Mouse (Mus musculus): ENCODE results near the gene Ift27. TPM values are rescaled to one million over a fixed set of nuclear protein-coding genes. Genes with fewer than 3 reads are reported as not detected.

Ift27 gene
- polyA plus RNA-seq, 1 experiment from 2014 or later = 119 TPM

DNA sequence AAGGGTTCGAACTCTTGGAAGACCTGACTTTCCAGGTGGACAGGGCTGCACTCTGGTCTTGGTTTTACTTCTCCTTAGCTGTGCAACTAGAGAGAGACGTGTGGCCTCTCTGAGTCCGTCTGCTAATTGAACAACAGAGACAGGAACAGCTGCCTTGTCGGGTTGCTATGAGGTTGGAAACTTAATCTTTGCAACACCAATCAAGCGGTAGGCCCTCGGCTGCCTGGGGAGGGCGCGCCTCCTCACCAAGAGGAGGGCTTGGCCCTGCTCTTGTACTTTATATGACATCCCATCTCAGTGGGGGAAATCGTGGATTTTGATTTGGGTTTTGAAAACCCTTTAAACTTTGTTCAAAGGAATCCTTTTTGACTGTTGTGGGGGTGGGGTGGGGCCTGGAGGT lies 12.0 kb downstream of the Ift27 start:
- no peak overlapping the region for H3K4me2 ChIP-seq (ENCODE audit: low read depth)
- H3K9ac ChIP-seq (ENCODE audit: low read length) = no peak overlapping the region
- H3K9me3 ChIP-seq (ENCODE audit: control insufficient read depth, low read length) = no peaks in the 10 kb centered on the region
- H3K27me3 ChIP-seq (ENCODE audit: control insufficient read depth, insufficient read depth, low read length) = no peaks in the 10 kb centered on the region
- WGBS = 73% methylated on average over 9 of the region's 9 CpGs
- DNase-seq (ENCODE audit: low spot score) = no peak
- no peaks in the 10 kb centered on the region for H3K36me3 ChIP-seq (ENCODE audit: control insufficient read depth, insufficient read depth, low read length)
- H3K27ac ChIP-seq (ENCODE audit: low read depth, low read length) = no peak overlapping the region
- ATAC-seq (ENCODE audit: insufficient read depth, low FRiP score, low TSS enrichment) = no peak
- H3K4me3 ChIP-seq (ENCODE audit: low read depth, low read length) = no peak overlapping the region
- H3K4me1 ChIP-seq (ENCODE audit: control insufficient read depth, insufficient read depth, low read length) = no peaks in the 10 kb centered on the region

DNA sequence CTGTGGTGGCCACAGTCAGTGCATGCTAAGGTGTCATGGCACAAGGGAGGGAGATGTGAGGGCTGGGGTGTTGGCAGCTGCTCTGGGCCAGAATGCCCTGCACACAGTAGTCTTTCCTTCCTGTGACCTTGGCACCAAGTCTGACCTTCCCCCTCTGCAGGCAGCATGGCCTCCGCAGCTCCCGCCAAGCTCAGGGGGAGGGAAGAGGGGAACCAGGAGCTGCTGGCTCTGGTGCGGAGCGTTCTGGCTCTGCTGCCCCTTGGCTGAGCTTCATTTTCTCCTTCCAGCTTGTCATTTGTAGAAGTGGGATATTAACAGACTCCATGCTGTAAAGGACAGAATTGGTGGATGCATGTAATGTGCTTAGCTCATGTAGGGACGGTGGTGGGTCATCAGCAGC lies 15.6 kb downstream of the Ift27 start:
- H3K36me3 ChIP-seq (ENCODE audit: control insufficient read depth, insufficient read depth, low read length) = no peaks in the 10 kb centered on the region
- H3K4me1 ChIP-seq (ENCODE audit: control insufficient read depth, insufficient read depth, low read length) = 0 out of 2 replicates have a peak, but pooled peaks cover 3% of the 10 kb centered on the region
- no peaks in the 10 kb centered on the region for H3K27me3 ChIP-seq (ENCODE audit: control insufficient read depth, insufficient read depth, low read length)
- no peak overlapping the region for H3K4me2 ChIP-seq (ENCODE audit: low read depth)
- no peak overlapping the region for H3K9ac ChIP-seq (ENCODE audit: low read length)
- H3K9me3 ChIP-seq (ENCODE audit: control insufficient read depth, low read length) = no peaks in the 10 kb centered on the region
- no peak overlapping the region for H3K27ac ChIP-seq (ENCODE audit: low read depth, low read length)
- no peak for DNase-seq (ENCODE audit: low spot score)
- ATAC-seq (ENCODE audit: insufficient read depth, low FRiP score, low TSS enrichment) = no peak
- 88% methylated on average over 5 of the region's 5 CpGs for WGBS
- H3K4me3 ChIP-seq (ENCODE audit: low read depth, low read length) = no peak overlapping the region

DNA sequence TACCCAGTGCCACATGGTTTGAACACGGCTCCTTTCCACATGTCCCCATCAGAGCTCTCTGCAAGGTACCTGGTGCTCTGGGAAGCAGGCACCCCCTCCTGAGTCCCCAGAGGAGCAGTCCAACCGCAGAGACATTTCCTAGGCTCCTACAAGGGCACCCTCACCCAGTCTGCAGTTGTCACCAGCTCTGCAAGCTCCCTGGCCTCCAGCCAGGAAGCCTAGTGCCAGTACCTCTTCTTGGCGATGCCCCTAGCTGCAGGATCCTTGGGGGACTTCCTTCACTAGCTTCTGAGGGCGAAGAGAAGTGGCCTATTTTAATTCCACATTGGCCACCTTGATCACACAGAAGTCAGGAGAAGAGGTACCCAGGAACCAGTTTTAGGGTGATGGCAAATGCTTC lies 16.1 kb downstream of the Ift27 start:
- ATAC-seq (ENCODE audit: insufficient read depth, low FRiP score, low TSS enrichment) (no peak), DNase-seq (ENCODE audit: low spot score) (no peak)
- Histone ChIP-seq H3K27me3 (ENCODE audit: control insufficient read depth, insufficient read depth, low read length) (no peaks in the 10 kb centered on the region), H3K4me3 (ENCODE audit: low read depth, low read length) (no peak overlapping the region), H3K4me1 (ENCODE audit: control insufficient read depth, insufficient read depth, low read length) (0 out of 2 replicates have a peak, but pooled peaks cover 3% of the 10 kb centered on the region), H3K36me3 (ENCODE audit: control insufficient read depth, insufficient read depth, low read length) (no peaks in the 10 kb centered on the region), H3K9me3 (ENCODE audit: control insufficient read depth, low read length) (no peaks in the 10 kb centered on the region), H3K9ac (ENCODE audit: low read length) (no peak overlapping the region), H3K4me2 (ENCODE audit: low read depth) (no peak overlapping the region), H3K27ac (ENCODE audit: low read depth, low read length) (no peak overlapping the region)
- WGBS = 72% methylated on average over 4 of the region's 4 CpGs

DNA sequence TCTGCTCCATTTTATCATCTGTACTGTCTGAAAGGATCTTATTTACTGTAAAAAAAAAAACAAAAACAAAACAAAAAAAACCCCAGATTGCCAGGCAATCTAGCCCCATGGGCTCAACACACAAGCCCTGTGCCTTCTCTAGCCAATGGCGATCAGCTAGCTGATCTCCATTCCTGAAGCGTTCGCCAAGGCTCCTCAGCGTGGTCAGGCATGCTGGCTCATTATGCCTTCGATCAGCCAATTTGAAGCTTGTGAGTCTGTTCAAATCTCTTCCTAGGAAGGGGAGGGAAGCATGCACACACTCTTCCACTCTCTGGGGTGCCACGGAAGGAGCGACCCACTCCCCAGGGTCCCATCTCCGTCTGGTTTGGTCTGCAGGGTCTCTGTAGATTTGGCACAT lies 16.6 kb downstream of the Ift27 start:
- Histone ChIP-seq H3K9me3 (ENCODE audit: control insufficient read depth, low read length) (no peaks in the 10 kb centered on the region), H3K27ac (ENCODE audit: low read depth, low read length) (no peak overlapping the region), H3K27me3 (ENCODE audit: control insufficient read depth, insufficient read depth, low read length) (no peaks in the 10 kb centered on the region), H3K36me3 (ENCODE audit: control insufficient read depth, insufficient read depth, low read length) (no peaks in the 10 kb centered on the region), H3K4me2 (ENCODE audit: low read depth) (no peak overlapping the region), H3K9ac (ENCODE audit: low read length) (no peak overlapping the region), H3K4me1 (ENCODE audit: control insufficient read depth, insufficient read depth, low read length) (0 out of 2 replicates have a peak, but pooled peaks cover 3% of the 10 kb centered on the region), H3K4me3 (ENCODE audit: low read depth, low read length) (no peak overlapping the region)
- DNase-seq (ENCODE audit: low spot score) (no peak), ATAC-seq (ENCODE audit: insufficient read depth, low FRiP score, low TSS enrichment) (no peak)
- 83% methylated on average over 8 of the region's 8 CpGs for WGBS

DNA sequence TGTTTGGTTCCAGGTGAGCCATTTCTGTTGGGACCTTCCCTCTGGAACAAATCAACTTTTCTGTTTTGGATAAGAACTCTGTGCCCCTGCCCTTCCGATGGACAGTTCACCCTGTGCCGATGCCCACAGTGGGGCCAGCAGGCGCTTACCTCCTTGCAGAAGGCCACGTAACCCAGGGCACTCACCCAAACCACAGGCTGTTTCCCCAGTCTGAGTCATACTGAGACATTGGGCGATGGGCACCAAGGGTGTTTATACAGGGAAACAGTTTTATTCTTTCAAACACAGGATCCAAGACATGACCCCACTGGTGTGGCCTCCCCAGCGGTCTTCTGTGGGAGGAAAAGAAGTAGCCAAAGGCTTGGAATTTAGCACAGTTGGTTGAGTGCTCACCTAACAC lies 18.5 kb downstream of the Ift27 start:
- Histone ChIP-seq H3K4me1 (ENCODE audit: control insufficient read depth, insufficient read depth, low read length) (0 out of 2 replicates have a peak, but pooled peaks cover 3% of the 10 kb centered on the region), H3K36me3 (ENCODE audit: control insufficient read depth, insufficient read depth, low read length) (no peaks in the 10 kb centered on the region), H3K4me3 (ENCODE audit: low read depth, low read length) (no peak overlapping the region), H3K4me2 (ENCODE audit: low read depth) (no peak overlapping the region), H3K27me3 (ENCODE audit: control insufficient read depth, insufficient read depth, low read length) (no peaks in the 10 kb centered on the region), H3K9ac (ENCODE audit: low read length) (no peak overlapping the region), H3K27ac (ENCODE audit: low read depth, low read length) (no peak overlapping the region), H3K9me3 (ENCODE audit: control insufficient read depth, low read length) (no peaks in the 10 kb centered on the region)
- DNase-seq (ENCODE audit: low spot score) (no peak), ATAC-seq (ENCODE audit: insufficient read depth, low FRiP score, low TSS enrichment) (no peak)
- 88% methylated on average over 6 of the region's 6 CpGs for WGBS

DNA sequence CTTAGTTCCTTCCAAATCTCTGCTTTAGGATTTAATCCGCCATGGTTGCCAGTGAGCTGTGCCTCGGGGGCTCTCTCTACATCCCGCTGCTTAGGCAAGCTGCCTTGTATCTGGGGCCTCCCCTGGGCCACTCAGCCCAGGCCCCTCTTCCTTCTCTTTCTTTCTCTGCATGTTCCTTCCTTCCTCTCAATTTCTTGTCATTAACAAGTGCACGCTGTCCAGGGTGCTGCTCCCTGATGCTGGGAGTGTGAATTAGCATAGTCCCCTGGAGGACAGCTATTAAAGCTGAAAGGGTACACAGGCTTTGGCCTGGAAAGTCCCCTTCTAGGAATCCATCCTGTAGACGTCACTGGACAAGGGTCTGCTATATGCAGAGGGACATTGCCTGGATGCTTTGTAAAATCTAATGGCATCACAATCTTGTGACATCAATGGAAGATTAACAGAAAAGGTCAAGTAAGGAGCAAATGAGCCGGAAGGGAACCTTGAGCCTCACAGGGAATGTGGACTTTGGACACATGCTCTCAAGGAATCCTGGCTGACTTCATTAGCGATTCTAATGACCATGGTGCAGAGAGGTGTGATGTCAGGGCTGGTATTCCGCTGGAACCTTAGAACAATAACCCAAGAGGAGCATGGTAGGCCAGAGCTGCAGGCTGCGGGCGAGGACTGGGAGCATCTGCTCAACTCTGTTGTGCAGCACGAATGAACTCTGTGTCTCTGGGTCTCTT lies 20.7 kb downstream of the Ift27 start:
- no peak for DNase-seq (ENCODE audit: low spot score)
- no peak overlapping the region for H3K9ac ChIP-seq (ENCODE audit: low read length)

DNA sequence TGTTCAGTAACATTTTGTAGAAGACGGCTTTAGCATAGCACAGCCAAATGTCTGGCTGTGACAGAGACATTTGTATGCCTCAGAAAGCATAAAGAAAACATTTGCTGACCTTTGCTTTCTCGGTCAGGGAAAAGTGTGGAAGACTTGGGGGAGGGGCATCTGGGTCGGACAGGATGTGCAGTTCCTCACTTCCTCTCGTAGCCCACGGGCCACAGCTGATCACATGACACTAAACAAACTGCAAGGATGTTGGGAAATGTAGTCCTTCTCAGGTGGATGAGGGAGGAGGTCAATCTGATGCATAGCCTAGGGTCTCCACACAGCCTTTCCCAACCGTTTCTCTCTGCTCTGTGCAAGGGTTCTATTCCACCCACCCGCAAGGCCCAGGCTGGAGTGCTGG lies 25.3 kb downstream of the Ift27 start:
- no peak overlapping the region for H3K9ac ChIP-seq (ENCODE audit: low read length)
- DNase-seq (ENCODE audit: low spot score) (no peak), ATAC-seq (ENCODE audit: insufficient read depth, low FRiP score, low TSS enrichment) (no peak)
- no peaks in the 10 kb centered on the region for H3K27me3 ChIP-seq (ENCODE audit: control insufficient read depth, insufficient read depth, low read length)
- H3K36me3 ChIP-seq (ENCODE audit: control insufficient read depth, insufficient read depth, low read length) = no peaks in the 10 kb centered on the region
- no peak overlapping the region for H3K27ac ChIP-seq (ENCODE audit: low read depth, low read length)
- 73% methylated on average over 7 of the region's 7 CpGs for WGBS
- no peaks in the 10 kb centered on the region for H3K9me3 ChIP-seq (ENCODE audit: control insufficient read depth, low read length)
- H3K4me2 ChIP-seq (ENCODE audit: low read depth) = no peak overlapping the region
- 0 out of 2 replicates have a peak, but pooled peaks cover 1% of the 10 kb centered on the region for H3K4me1 ChIP-seq (ENCODE audit: control insufficient read depth, insufficient read depth, low read length)
- H3K4me3 ChIP-seq (ENCODE audit: low read depth, low read length) = no peak overlapping the region

More for the DNA sequence above, 20.7 kb downstream of the Ift27 start:
- H3K4me2 ChIP-seq (ENCODE audit: low read depth) = no peak overlapping the region
- no peak overlapping the region for H3K27ac ChIP-seq (ENCODE audit: low read depth, low read length)
- H3K4me3 ChIP-seq (ENCODE audit: low read depth, low read length) = no peak overlapping the region
- H3K9me3 ChIP-seq (ENCODE audit: control insufficient read depth, low read length) = no peaks in the 10 kb centered on the region
- H3K27me3 ChIP-seq (ENCODE audit: control insufficient read depth, insufficient read depth, low read length) = no peaks in the 10 kb centered on the region
- 45% methylated on average over 11 of the region's 11 CpGs for WGBS
- no peak for ATAC-seq (ENCODE audit: insufficient read depth, low FRiP score, low TSS enrichment)
- H3K36me3 ChIP-seq (ENCODE audit: control insufficient read depth, insufficient read depth, low read length) = no peaks in the 10 kb centered on the region
- H3K4me1 ChIP-seq (ENCODE audit: control insufficient read depth, insufficient read depth, low read length) = 0 out of 2 replicates have a peak, but pooled peaks cover 3% of the 10 kb centered on the region

DNA sequence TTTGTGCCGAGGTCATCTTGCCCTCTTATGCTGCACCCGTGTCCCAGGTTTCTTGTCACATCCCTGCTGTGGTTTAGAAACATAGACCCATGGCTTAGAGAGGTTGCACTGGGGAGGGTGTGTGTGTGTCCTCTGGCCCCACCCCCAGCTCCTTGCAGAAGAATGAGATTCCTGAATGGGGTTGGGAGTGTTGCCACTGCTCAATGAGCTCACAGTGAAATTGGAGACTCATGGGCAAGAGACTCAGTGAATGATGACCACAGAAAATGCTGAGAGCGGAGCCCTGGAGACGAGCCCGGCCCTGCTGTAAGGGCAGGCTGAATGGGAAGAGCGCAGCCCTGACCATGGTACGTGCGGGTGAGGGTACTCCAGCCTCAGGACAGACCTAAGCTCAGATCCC lies 33.7 kb downstream of the Ift27 start:
- no peak overlapping the region for H3K4me2 ChIP-seq (ENCODE audit: low read depth)

DNA sequence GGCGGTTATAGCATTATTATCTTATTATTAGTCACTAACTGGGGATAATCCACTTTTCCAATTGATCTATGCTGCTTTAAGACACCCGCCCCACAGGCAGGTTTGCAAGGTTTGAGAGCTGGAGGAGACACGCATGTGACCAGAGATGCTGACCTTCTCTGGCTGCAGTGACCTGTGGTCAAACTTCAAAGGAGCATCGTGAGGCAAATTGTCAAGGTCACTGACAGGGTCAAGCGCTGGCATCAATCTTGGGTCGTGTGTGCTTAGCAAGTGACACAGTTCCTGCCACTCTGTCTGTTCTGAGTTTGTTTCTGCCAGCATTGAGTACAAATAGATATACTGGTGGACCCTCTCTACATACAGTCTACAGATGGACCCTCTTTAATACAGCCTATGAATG lies 39.3 kb downstream of the Ift27 start:
- Histone ChIP-seq H3K27me3 (ENCODE audit: control insufficient read depth, insufficient read depth, low read length) (no peaks in the 10 kb centered on the region), H3K4me1 (ENCODE audit: control insufficient read depth, insufficient read depth, low read length) (peaks cover 6% of the 10 kb centered on the region), H3K27ac (ENCODE audit: low read depth, low read length) (no peak overlapping the region), H3K36me3 (ENCODE audit: control insufficient read depth, insufficient read depth, low read length) (no peaks in the 10 kb centered on the region), H3K9ac (ENCODE audit: low read length) (no peak overlapping the region), H3K4me3 (ENCODE audit: low read depth, low read length) (no peak overlapping the region), H3K9me3 (ENCODE audit: control insufficient read depth, low read length) (no peaks in the 10 kb centered on the region), H3K4me2 (ENCODE audit: low read depth) (no peak overlapping the region)
- no peak for ATAC-seq (ENCODE audit: insufficient read depth, low FRiP score, low TSS enrichment)
- DNase-seq (ENCODE audit: low spot score) = no peak
- WGBS = 25% methylated on average over 6 of the region's 6 CpGs

More for the DNA sequence above, 33.7 kb downstream of the Ift27 start:
- ATAC-seq (ENCODE audit: insufficient read depth, low FRiP score, low TSS enrichment) = no peak
- WGBS = 55% methylated on average over 8 of the region's 8 CpGs
- Histone ChIP-seq H3K27me3 (ENCODE audit: control insufficient read depth, insufficient read depth, low read length) (no peaks in the 10 kb centered on the region), H3K27ac (ENCODE audit: low read depth, low read length) (no peak overlapping the region), H3K4me3 (ENCODE audit: low read depth, low read length) (no peak overlapping the region), H3K36me3 (ENCODE audit: control insufficient read depth, insufficient read depth, low read length) (no peaks in the 10 kb centered on the region), H3K9ac (ENCODE audit: low read length) (no peak overlapping the region), H3K4me1 (ENCODE audit: control insufficient read depth, insufficient read depth, low read length) (no peaks in the 10 kb centered on the region), H3K9me3 (ENCODE audit: control insufficient read depth, low read length) (no peaks in the 10 kb centered on the region)
- no peak for DNase-seq (ENCODE audit: low spot score)
